Mouse (Mus musculus): ENCODE data around the gene Syt12.

Gene Syt12

DNA sequence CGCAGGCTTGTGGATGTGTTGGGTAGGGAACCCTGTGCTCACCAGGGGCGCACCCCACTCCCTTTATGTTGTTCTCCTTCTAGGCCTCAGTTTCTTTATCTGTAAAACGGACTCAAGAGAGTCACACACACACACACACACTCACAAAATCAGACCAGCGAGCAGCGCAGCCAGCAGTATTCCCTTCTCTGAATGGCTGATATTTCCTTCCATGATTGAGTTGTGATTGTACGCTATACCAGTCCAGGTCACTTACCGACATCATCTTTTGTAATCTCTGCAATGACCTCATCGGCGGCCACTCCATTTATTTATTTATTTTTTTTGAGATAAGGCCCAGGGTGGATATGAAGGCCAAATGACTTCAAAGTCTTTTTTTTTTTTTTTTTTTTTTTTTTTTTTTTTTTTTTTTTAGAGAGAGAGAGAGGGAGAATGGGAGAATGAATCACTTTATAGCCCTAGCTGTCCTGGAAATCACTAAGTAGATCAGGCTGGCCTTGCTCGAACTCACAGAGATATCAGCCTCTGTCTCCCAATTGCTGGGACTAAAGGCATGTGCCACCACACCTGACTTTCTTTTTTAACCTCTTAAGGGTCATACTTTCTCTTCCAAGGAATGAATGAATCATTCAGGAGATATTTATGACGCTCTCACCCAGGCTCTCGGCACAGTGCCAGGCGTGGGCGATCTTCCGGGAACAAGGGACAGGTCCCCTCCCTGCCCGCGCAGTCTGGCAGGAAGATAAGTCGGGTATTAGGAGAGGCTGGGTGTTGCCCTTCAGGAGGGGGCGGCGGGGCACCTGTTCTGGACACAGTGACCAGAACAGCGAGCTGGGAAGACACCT lies at the start of gene Syt12:
Gene Syt12 (minus strand): TSS at position 103 of the 845 bp plus-strand sequence.
- no peak for DNase-seq (ENCODE audit: low spot score)

DNA sequence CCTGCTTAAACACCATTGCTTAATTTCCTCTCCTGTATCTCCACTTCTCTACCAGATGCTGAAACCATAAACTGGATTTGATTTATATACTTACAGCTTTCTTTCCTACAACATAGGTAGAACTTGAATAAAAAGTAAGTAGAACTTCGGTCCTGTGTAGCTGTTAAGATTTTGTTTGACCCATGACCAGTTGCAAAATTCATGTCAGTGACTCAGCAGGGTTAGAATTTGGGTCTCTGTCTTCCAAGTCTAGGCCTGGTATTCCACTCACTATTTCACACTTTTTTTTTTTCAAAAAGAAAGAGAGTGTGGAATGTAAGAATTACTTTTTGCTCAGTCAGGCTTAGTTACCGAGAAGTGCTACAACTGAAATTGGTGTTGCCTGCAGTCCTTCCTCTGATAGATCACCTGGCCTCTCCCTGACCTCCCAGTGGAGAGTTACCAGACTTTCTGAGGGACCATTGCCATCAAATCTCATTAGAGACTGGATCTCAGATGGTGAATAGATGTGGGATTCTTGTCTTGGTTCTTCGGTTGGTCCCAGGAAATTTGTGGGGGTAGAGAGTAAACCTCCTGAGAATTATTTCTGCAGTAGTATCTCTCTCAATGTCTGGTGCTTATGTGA lies 44.3 kb upstream of the Syt12 start:
- no peak for DNase-seq (ENCODE audit: low spot score)

DNA sequence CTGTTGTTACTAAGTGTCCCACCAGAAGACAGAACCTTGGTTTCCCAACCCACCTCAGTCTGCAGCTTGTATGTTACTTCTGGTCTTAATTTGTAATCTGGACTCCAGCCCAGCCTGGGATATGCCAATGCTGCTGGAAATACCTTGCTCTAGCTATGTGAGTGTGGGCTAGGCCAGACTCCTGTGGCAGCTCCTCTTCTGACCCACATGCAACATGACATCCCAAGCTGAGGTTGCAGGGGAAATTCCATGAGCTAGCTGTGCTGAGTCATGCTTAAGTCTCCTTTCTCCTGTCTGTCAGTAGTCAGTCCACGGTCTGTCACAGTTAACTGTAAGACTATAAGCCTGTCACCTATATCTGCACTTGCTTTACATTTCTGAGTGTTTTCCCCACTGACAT lies 40.2 kb upstream of the Syt12 start:
- no peak for DNase-seq (ENCODE audit: low spot score)

DNA sequence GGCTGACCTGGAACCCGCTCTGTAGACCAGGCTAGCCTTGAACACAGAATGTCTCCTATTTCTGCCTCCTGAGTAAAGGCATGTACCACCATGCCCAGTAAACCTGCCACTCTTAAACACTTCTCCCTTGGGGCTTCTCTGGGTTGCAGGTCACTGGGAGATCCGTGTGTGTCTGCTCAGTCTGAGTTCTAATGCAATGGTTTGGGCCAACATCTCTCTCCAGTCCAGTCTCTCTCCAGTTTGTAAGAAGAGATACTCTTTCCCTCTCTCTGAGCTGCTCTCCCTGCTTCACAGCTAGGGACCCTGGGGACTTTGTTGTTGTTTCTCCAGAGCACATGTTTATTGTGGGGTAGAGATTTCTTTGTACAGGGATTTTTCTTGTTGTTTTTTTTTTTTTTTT lies 39.0 kb upstream of the Syt12 start:
- no peak for DNase-seq (ENCODE audit: low spot score)

DNA sequence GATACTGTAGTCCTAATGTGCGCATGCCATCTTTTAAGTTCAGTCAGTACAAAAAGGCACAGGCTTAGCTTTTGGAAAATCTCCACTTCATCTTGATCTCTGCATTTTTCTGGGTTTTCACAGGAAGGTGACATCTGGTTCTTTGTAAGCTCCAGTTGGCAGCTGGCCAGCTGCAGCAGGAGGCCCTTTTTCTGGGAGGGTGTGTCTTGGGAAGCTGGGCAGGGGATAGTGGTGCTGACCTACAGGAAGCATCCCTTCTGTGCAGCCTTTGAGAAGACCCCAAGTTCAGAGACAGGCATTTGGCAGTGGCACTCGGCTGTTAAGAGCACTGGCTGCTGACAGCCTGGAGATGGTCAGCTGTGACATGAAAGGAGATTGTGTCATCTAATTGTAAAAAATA lies 38.5 kb upstream of the Syt12 start:
- no peak for DNase-seq (ENCODE audit: low spot score)

- DNase-seq (ENCODE audit: low spot score), result no peak
Observed at GRCm38 (mm10) chr19:4513236-4513858, 36.1 kb upstream of the Syt12 start.

- no peak for DNase-seq (ENCODE audit: low spot score)
Observed at GRCm38 (mm10) chr19:4511116-4511841, 34.0 kb upstream of the Syt12 start.

DNA sequence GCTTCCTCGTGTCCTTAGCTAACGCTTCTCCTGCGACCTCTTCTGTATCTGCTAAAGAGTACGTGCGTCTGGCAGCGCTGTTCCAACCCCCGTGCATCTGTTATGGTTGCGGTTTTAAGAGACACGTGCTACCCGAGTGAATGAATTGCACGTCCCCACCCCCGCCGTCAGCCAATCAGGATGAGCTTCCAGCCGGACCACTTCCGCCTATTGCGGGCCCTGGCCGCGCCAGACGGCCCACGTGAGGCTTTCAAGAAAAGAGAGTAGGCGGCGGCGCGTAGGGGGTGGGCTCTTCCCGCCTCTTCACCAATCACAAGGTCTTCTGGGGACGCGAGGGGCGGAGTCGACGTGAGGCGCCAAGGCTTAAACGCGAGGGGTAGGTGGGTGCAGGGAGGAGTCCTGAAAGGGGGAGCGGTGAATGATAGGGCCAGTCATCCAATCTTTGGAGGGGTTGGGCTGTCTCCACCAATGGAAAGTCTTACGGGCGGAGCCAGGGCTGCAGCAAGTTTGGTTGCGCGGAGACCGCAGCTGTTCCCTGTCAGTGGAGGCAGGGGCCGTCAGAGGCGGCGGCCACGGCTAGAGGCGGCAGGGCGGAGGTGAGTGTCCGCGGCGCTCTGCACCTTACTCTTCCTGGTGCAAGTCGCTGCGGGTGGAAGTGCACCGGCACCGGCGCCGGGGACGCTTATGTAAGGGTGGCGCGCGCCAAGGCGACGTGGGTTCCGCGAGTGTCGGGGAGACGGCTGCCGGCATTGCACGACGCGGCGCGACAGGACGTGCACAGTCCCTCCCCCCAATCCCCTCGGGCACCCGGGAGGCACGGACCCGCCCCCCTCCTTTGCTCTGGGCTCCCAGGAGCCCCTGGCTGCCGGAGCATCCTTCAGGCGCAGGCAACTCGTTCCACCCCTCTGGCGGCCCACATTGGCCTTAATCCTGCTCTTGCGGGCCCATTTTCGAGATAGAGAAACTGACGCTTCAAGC lies 33.0 kb upstream of the Syt12 start, which contains the start of gene Pcx:
Gene Pcx (plus strand): TSS at position 487 of the 978 bp plus-strand sequence.
- DNase-seq (ENCODE audit: low spot score), result peak; percentile 98

GRCm38 (mm10) chr19:4507746-4508145 lies 30.5 kb upstream of the Syt12 start:
- DNase-seq (ENCODE audit: low spot score), result no peak

GRCm38 (mm10) chr19:4504830-4505229 lies 27.6 kb upstream of the Syt12 start:
- no peak for DNase-seq (ENCODE audit: low spot score)

DNA sequence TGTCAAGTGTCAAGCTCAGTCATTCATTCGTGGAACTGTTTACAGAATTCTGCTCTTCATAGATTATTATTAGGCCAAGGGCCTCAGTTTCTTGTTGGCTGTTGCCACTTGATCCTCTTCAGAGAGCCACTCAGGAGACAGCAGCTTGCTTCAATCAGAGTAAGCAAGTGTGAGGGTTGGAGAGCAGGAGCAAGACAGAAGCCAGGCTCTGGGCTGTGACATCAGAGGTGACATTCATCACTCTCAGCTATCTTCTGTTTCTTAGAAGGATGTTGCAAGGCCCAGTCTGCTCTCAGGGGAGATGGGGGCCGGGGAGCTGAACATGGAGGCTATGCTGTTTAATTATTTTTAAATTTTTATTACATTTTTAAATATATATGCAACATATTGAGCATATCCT lies 25.5 kb upstream of the Syt12 start:
- no peak for DNase-seq (ENCODE audit: low spot score)

DNA sequence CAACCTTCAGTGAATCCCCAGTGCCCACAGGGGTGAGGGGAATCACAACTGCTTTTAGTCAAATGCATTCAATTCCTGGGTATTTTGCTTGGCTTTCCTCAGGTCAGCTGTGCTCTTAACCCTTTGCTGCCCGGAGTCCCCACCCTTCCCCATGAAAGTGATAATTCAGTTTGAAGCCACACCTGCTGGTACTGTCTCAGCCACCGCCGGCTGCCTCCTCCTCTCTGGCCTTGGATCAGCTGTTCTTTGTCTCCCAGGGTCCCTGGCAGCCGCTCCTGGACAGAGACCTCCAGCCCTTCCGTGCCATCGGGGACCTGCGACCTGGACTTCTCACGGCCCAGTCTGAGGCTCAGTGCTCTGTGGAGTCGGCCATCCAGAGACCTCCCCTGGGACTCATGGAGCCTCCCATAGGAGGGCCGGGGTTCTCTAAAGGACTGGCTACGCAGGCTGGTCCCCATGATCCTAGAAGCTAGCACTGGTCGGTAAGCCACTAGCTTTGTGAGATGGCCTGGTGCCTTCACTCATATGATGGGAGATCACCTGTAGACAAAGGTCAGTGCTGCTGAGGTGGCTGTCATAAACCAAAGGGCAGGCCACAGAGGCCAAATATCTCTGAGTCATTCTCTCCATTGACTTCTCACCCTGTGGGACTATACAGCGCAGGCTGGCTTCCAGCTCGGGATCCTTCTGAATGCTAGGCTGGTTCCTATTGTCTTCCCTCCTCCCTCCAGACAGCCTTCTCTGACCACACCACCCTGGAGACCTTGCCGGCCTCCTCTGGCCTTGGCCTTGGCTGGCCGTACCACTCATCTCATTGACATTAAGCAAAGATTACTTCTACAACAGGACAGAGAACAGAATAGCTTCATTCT lies 21.1 kb upstream of the Syt12 start, which contains the start of gene 2010003K11Rik:
Gene 2010003K11Rik (minus strand): TSS at position 522 of the 872 bp plus-strand sequence.
- DNase-seq (ENCODE audit: low spot score), result no peak

DNA sequence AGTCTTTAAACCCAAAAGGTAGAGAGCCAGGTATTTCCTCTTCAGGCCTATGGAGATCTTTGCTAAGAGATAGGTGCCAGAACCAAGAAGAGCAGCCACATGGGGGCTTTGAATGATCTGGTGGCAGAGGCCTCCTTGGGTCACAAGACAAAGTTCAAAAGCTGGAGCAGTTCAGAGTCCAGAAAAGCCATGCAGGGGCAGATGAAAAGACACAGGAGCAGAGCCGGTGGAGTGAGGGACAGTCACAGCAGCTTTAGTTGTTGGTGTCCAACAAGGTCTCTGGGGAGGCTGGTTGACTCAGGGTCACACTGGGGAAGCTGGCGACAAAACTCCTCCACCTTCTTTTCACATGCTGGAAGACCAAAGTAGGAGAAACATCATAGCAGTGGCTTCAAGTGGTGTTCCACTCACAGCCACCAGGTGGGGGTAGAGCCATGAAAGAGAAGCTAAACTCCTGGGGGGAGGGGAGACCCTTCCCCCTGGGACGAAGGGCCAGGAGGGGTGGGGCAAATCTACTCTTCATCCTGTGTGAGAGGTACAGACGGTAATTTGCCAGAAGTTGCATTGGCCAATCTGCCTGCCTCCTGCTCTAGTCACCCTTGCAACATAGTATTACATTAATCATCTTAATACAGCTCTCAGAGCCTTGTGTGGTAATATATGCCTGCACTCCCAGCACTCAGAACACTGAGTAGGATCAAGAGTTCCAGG lies 20.2 kb upstream of the Syt12 start:
- DNase-seq (ENCODE audit: low spot score), result peak; percentile 49

- no peak for DNase-seq (ENCODE audit: low spot score)
Observed at GRCm38 (mm10) chr19:4496535-4497262, 19.5 kb upstream of the Syt12 start.

DNA sequence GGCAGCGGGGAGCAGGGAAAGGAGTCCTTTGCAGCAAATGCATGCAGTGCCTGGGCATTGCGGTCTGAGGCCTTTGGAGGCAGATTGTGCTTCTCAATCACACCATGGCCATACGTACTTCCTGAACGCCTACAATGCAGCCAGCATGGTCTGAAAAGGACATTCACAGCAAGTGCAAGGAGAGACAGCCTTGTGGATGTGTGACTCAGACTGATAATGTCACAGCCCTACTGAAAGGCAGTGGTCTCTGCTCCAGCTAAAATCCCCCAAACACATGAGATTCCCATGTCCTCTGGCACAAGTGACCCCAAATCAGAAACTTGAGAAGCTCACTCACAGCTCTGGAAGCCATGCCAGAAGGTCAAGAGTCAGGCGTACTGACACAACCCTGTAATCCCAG lies 18.6 kb upstream of the Syt12 start:
- no peak for DNase-seq (ENCODE audit: low spot score)

GRCm38 (mm10) chr19:4494707-4495106 lies 17.5 kb upstream of the Syt12 start:
- DNase-seq (ENCODE audit: low spot score), result no peak

GRCm38 (mm10) chr19:4492526-4493296 lies 15.5 kb upstream of the Syt12 start:
- DNase-seq (ENCODE audit: low spot score), result no peak
